ENCODE assay signal across 23 mouse cellular contexts in genomic region chr2:158247852-158248251, GRCm38 (mm10). TPM values are rescaled to one million over a fixed set of nuclear protein-coding genes. Genes with fewer than 3 reads are reported as not detected.
"Had no signal": no experiment of that assay in that cellular context is flagged by ENCODE, and none has a peak within 500 bp of the region (broad histone marks: within the 10 kb centered on the region; RNA-seq: fewer than 3 reads in every experiment).

No protein-coding gene starts in this region.

- H3K4me2 ChIP-seq: kidney, embryonic 15.5 days; limb, embryonic 13.5 days; liver, embryonic 13.5 days; lung, embryonic 14.5 days; midbrain, embryonic 12.5 days; midbrain, embryonic 15.5 days; neural tube, embryonic 13.5 days had no signal

- H3K9ac ChIP-seq: kidney, embryonic 15.5 days; limb, embryonic 13.5 days; liver, embryonic 13.5 days; lung, embryonic 14.5 days; midbrain, embryonic 12.5 days; midbrain, embryonic 15.5 days; neural tube, embryonic 13.5 days had no signal

- ATAC-seq: midbrain, embryonic 15.5 days had no signal

- H3K9me3 ChIP-seq: kidney, embryonic 15.5 days; limb, embryonic 10.5 days; limb, embryonic 13.5 days; liver, embryonic 13.5 days; midbrain, embryonic 12.5 days; midbrain, embryonic 15.5 days; neural tube, embryonic 13.5 days had no signal

- DNase-seq: liver, embryonic 13.5 days; thymus, adult 18-20 months; thymus, postnatal 36 days had no signal

- H3K27me3 ChIP-seq: kidney, embryonic 15.5 days; limb, embryonic 13.5 days; liver, embryonic 13.5 days; midbrain, embryonic 12.5 days; midbrain, embryonic 15.5 days; neural tube, embryonic 13.5 days had no signal

- H3K27ac ChIP-seq: kidney, embryonic 15.5 days; limb, embryonic 10.5 days; limb, embryonic 13.5 days; liver, embryonic 13.5 days; macrophage; midbrain, embryonic 12.5 days; midbrain, embryonic 15.5 days; neural tube, embryonic 13.5 days had no signal

- H3K4me3 ChIP-seq: kidney, embryonic 15.5 days; limb, embryonic 10.5 days; limb, embryonic 13.5 days; liver, embryonic 13.5 days; midbrain, embryonic 12.5 days; midbrain, embryonic 15.5 days; neural tube, embryonic 13.5 days had no signal

- H3K4me1 ChIP-seq: liver, embryonic 13.5 days; midbrain, embryonic 12.5 days; midbrain, embryonic 15.5 days; neural tube, embryonic 13.5 days had no signal

- H3K36me3 ChIP-seq: kidney, embryonic 15.5 days; limb, embryonic 10.5 days; limb, embryonic 13.5 days; liver, embryonic 13.5 days; midbrain, embryonic 12.5 days; midbrain, embryonic 15.5 days; neural tube, embryonic 13.5 days had no signal

RNA-seq across cellular contexts. Expression of gene Bpi, which starts 10.0 kb away (rescaled TPM):
- total RNA-seq: layer of hippocampus, adult 8-10 months; layer of hippocampus, postnatal 10 days; left cerebral cortex, adult 8-10 months; left cerebral cortex, postnatal 14 days; liver, adult 2 months; megakaryocyte, adult 5-6 weeks; neutrophil, adult 5-6 weeks had no signal
- polyA plus RNA-seq: intestine, postnatal 0 days; limb, embryonic 10.5 days; limb, embryonic 13.5 days; liver, adult 2 months; liver, embryonic 13.5 days; liver, embryonic 16.5 days; lung, embryonic 14.5 days; lung, postnatal 0 days; macrophage; midbrain, embryonic 12.5 days; midbrain, embryonic 15.5 days; neural tube, embryonic 13.5 days; stomach, embryonic 14.5 days; urinary bladder, adult 2 months had no signal

RNA-seq across cellular contexts. Expression of gene D630003M21Rik, which starts 18.8 kb away (rescaled TPM):
- total RNA-seq: megakaryocyte, adult 5-6 weeks; neutrophil, adult 5-6 weeks had no signal
- polyA plus RNA-seq: macrophage had no signal
